Mouse (Mus musculus): ENCODE measurements around the gene Mkln1. TPM values are rescaled to one million over a fixed set of nuclear protein-coding genes. Genes with fewer than 3 reads are reported as not detected.

Gene Mkln1
- polyA plus RNA-seq (2021), result 165 TPM

GRCm38 (mm10) chr6:31398431-31399205 is at the start of gene Mkln1:
Mkln1 (plus strand) TSS chr6:31398735.
- ChIA-PET POLR2A (interaction anchor here (0.6 to 1.1 kb wide), 3 partner anchors 45 to 234 kb away, joined by 3 to 4 read pairs (median 3); no protein-coding TSS in a partner anchor), CTCF (interaction anchor here (0.8 to 1.3 kb wide), 3 partner anchors 11 to 273 kb away, joined by 3 read pairs; no protein-coding TSS in a partner anchor)
- in situ Hi-C loops (cut with MboI; ENCODE audit: low pct_unique_long_range_greater_than_20kb), result no loop called here
- no peaks in the 10 kb centered on the region for H3K27me3 ChIP-seq
- ATAC-seq (peak; percentile 99), DNase-seq (ENCODE audit: low read depth, low spot score) (peak; percentile 31)
- no peak for TF ChIP-seq CTCF (IDR thresholded peaks at IDR 0.05)

- no peak for ATAC-seq
- no peak for TF ChIP-seq CTCF (IDR thresholded peaks at IDR 0.05)
- no peak for DNase-seq (ENCODE audit: low read depth, low spot score)
- ChIA-PET POLR2A (no interaction called here), CTCF (no interaction called here)
- in situ Hi-C loops (cut with MboI; ENCODE audit: low pct_unique_long_range_greater_than_20kb), result no loop called here
- peaks cover 10% of the 10 kb centered on the region for H3K27me3 ChIP-seq
Observed at GRCm38 (mm10) chr6:31356444-31357191, 41.9 kb upstream of the Mkln1 start.

GRCm38 (mm10) chr6:31357286-31357685 is 41.2 kb upstream of the Mkln1 start:
- ATAC-seq (no peak), DNase-seq (ENCODE audit: low read depth, low spot score) (no peak)
- POLR2A ChIA-PET, result no interaction called here
- CTCF ChIA-PET, result interaction anchor here (0.7 kb wide), 1 partner anchor 9 kb away, joined by 3 read pairs; no protein-coding TSS in a partner anchor
- peaks cover 10% of the 10 kb centered on the region for H3K27me3 ChIP-seq
- TF ChIP-seq CTCF (IDR thresholded peaks at IDR 0.05), result no peak
- in situ Hi-C loops (cut with MboI; ENCODE audit: low pct_unique_long_range_greater_than_20kb), result no loop called here

- no peak for TF ChIP-seq CTCF (IDR thresholded peaks at IDR 0.05)
- no peaks in the 10 kb centered on the region for H3K27me3 ChIP-seq
- POLR2A ChIA-PET, result no interaction called here
- ATAC-seq (no peak), DNase-seq (ENCODE audit: low read depth, low spot score) (no peak)
- CTCF ChIA-PET, result no interaction called here
- in situ Hi-C loops (cut with MboI; ENCODE audit: low pct_unique_long_range_greater_than_20kb), result no loop called here
Observed at GRCm38 (mm10) chr6:31362617-31363016, 35.9 kb upstream of the Mkln1 start.

GRCm38 (mm10) chr6:31364399-31364798 is 34.1 kb upstream of the Mkln1 start:
- ATAC-seq (no peak), DNase-seq (ENCODE audit: low read depth, low spot score) (no peak)
- ChIA-PET CTCF (no interaction called here), POLR2A (no interaction called here)
- H3K27me3 ChIP-seq, result no peaks in the 10 kb centered on the region
- TF ChIP-seq CTCF (IDR thresholded peaks at IDR 0.05), result no peak
- in situ Hi-C loops (cut with MboI; ENCODE audit: low pct_unique_long_range_greater_than_20kb), result no loop called here

- H3K27me3 ChIP-seq, result no peaks in the 10 kb centered on the region
- CTCF ChIA-PET, result interaction anchor here (1.0 to 1.6 kb wide), 3 partner anchors 10 to 52 kb away, joined by 3 to 4 read pairs (median 3); no protein-coding TSS in a partner anchor
- in situ Hi-C loops (cut with MboI; ENCODE audit: low pct_unique_long_range_greater_than_20kb), result no loop called here
- ATAC-seq (no peak), DNase-seq (ENCODE audit: low read depth, low spot score) (no peak)
- POLR2A ChIA-PET, result no interaction called here
- no peak for TF ChIP-seq CTCF (IDR thresholded peaks at IDR 0.05)
Observed at GRCm38 (mm10) chr6:31367947-31368346, 30.6 kb upstream of the Mkln1 start.

- ChIA-PET POLR2A (no interaction called here), CTCF (no interaction called here)
- ATAC-seq (no peak), DNase-seq (ENCODE audit: low read depth, low spot score) (no peak)
- in situ Hi-C loops (cut with MboI; ENCODE audit: low pct_unique_long_range_greater_than_20kb), result no loop called here
- no peaks in the 10 kb centered on the region for H3K27me3 ChIP-seq
- TF ChIP-seq CTCF (IDR thresholded peaks at IDR 0.05), result peak; percentile 54
Observed at GRCm38 (mm10) chr6:31368559-31368958, 30.0 kb upstream of the Mkln1 start.

GRCm38 (mm10) chr6:31369875-31370274 is 28.7 kb upstream of the Mkln1 start:
- CTCF ChIA-PET, result interaction anchor here (0.7 to 1.6 kb wide), 4 partner anchors 12 to 86 kb away, joined by 3 to 5 read pairs (median 4); no protein-coding TSS in a partner anchor
- POLR2A ChIA-PET, result no interaction called here
- in situ Hi-C loops (cut with MboI; ENCODE audit: low pct_unique_long_range_greater_than_20kb), result no loop called here
- peak; percentile 74 for TF ChIP-seq CTCF (IDR thresholded peaks at IDR 0.05)
- no peaks in the 10 kb centered on the region for H3K27me3 ChIP-seq
- DNase-seq (ENCODE audit: low read depth, low spot score), result no peak
- no peak for ATAC-seq

GRCm38 (mm10) chr6:31370550-31371061 is 27.9 kb upstream of the Mkln1 start:
- no peak for ATAC-seq
- ChIA-PET POLR2A (interaction anchor here (1.1 kb wide), 1 partner anchor 52 kb away, joined by 3 read pairs; no protein-coding TSS in a partner anchor), CTCF (interaction anchor here (1.0 to 1.6 kb wide), 2 partner anchors 11 to 20 kb away, joined by 3 to 5 read pairs; no protein-coding TSS in a partner anchor)
- TF ChIP-seq CTCF (IDR thresholded peaks at IDR 0.05), result no peak
- DNase-seq (ENCODE audit: low read depth, low spot score), result no peak
- in situ Hi-C loops (cut with MboI; ENCODE audit: low pct_unique_long_range_greater_than_20kb), result no loop called here
- no peaks in the 10 kb centered on the region for H3K27me3 ChIP-seq

- CTCF ChIA-PET, result no interaction called here
- no peak for TF ChIP-seq CTCF (IDR thresholded peaks at IDR 0.05)
- in situ Hi-C loops (cut with MboI; ENCODE audit: low pct_unique_long_range_greater_than_20kb), result no loop called here
- POLR2A ChIA-PET, result interaction anchor here (1.1 kb wide), 1 partner anchor 53 kb away, joined by 3 read pairs; no protein-coding TSS in a partner anchor
- DNase-seq (ENCODE audit: low read depth, low spot score) (no peak), ATAC-seq (no peak)
- H3K27me3 ChIP-seq, result no peaks in the 10 kb centered on the region
Observed at GRCm38 (mm10) chr6:31371140-31371539, 27.4 kb upstream of the Mkln1 start.

Measured in Patski (cell line).